Mouse (Mus musculus) regulatory T cell (primary cell): ENCODE measurements around the gene Gm732.

Experiments
- in situ Hi-C: fragments of 300-600 bp; cut with MboI, MseI; formaldehyde crosslinking; loops from one replicate; pipeline ENCODE4 v1.15.1; 2025; ENCODE audit warnings: high pct_unique_total_duplicates

Gene Gm732

GRCm38 (mm10) chrX:107948365-107948764 is at the start of gene Gm732:
Gene Gm732 (minus strand): TSS chrX:107948465.
- in situ Hi-C loops: no loop called here
